Mouse (Mus musculus) lung, postnatal 0 days (tissue): ENCODE results near the gene Dhx29. TPM values are rescaled to one million over a fixed set of nuclear protein-coding genes. Genes with fewer than 3 reads are reported as not detected.

Experiments used
- ATAC-seq: fragments of 200-750 bp; cut with Nextera tagmentation; 2 replicates; pipeline ENCODE4 v1.8.0; 2017; ENCODE audit warnings: moderate library complexity
- DNase-seq: peaks from one replicate; pipeline ENCODE4 v3.0.0-alpha.2; 2016; ENCODE audit warnings: low spot score
- H3K27ac ChIP-seq: fragments of 300-500 bp; sonication (generic); 2 replicates; pipeline ENCODE4 v1.5.1; 2014; ENCODE audit warnings: antibody characterized with exemption, mild to moderate bottlenecking, low read length, mixed read lengths
- H3K27me3 ChIP-seq: fragments of 300-500 bp; sonication (generic); replicated peaks from 2 replicates; pipeline ENCODE4 v1.6.1; 2014; ENCODE audit warnings: low read length, mixed read lengths; ENCODE audit not compliant: insufficient read depth
- H3K36me3 ChIP-seq: fragments of 300-500 bp; sonication (generic); 2 replicates; pipeline ENCODE4 v1.6.1; 2014; ENCODE audit warnings: low read length, mixed read lengths; ENCODE audit not compliant: insufficient read depth
- H3K4me1 ChIP-seq: fragments of 300-500 bp; sonication (generic); 2 replicates; pipeline ENCODE4 v1.6.1; 2014; ENCODE audit warnings: antibody characterized with exemption, low read depth, low read length, mixed read lengths; ENCODE audit not compliant: insufficient read depth
- H3K4me2 ChIP-seq: fragments of 300-500 bp; sonication (generic); replicated peaks from 2 replicates; pipeline ENCODE4 v1.6.1; 2014; ENCODE audit warnings: low read depth, mild to moderate bottlenecking, low read length, moderate library complexity, mixed read lengths
- H3K4me3 ChIP-seq: fragments of 300-500 bp; sonication (generic); 2 replicates; pipeline ENCODE4 v1.5.1; 2014; ENCODE audit warnings: low read depth, low read length
- H3K9ac ChIP-seq: fragments of 300-500 bp; sonication (generic); replicated peaks from 2 replicates; pipeline ENCODE4 v1.6.1; 2014; ENCODE audit warnings: low read depth, mild to moderate bottlenecking
- H3K9me3 ChIP-seq: fragments of 300-500 bp; sonication (generic); 2 replicates; pipeline ENCODE4 v1.6.1; 2016; ENCODE audit warnings: low read length, mixed read lengths
- CTCF ChIP-seq: IDR thresholded peaks from 2 replicates; pipeline ENCODE4 v1.5.1; 2016; ENCODE audit warnings: antibody characterized with exemption, mild to moderate bottlenecking
- EP300 ChIP-seq: IDR thresholded peaks from 2 replicates; pipeline ENCODE4 v1.6.1; 2016; ENCODE audit warnings: antibody characterized with exemption, mild to moderate bottlenecking, control low read depth
- WGBS: fragments of 180-500 bp; shearing (Covaris S2); extraction: QIAGEN DNeasy Blood & Tissue Kit; methylation state at CpG from one replicate; pipeline ENCODE4 v1.1.7; 2014; 5-methylcytosine and 5-hydroxymethylcytosine counted together
- polyA plus RNA-seq: library from polyadenylated mRNA; unstranded; fragments of >200 nt; fragmentation: Nextera tagmentation; extraction: Ambion mirVana; gene quantifications from 2 replicates; pipeline ENCODE4 v1.2.1, GENCODE M21; 2015

Gene Dhx29
- polyA plus RNA-seq, 1 experiment from 2014 or later, result 23.5 TPM

GRCm38 (mm10) chr13:112920906-112921305 lies 6.3 kb upstream of the Dhx29 start:
- Histone ChIP-seq H3K4me1 (peaks cover 1% of the 10 kb centered on the region), H3K27ac (no peak overlapping the region), H3K36me3 (peaks cover 3% of the 10 kb centered on the region; the same call in 1 of the 2 replicates), H3K4me2 (no peak overlapping the region), H3K9me3 (no peaks in the 10 kb centered on the region), H3K4me3 (no peak overlapping the region), H3K27me3 (no peaks in the 10 kb centered on the region), H3K9ac (no peak overlapping the region)
- TF ChIP-seq CTCF (no peak), EP300 (no peak)
- ATAC-seq (no peak), DNase-seq (no peak)
- WGBS, result 81% methylated on average over 3 of the region's 3 CpGs

DNA sequence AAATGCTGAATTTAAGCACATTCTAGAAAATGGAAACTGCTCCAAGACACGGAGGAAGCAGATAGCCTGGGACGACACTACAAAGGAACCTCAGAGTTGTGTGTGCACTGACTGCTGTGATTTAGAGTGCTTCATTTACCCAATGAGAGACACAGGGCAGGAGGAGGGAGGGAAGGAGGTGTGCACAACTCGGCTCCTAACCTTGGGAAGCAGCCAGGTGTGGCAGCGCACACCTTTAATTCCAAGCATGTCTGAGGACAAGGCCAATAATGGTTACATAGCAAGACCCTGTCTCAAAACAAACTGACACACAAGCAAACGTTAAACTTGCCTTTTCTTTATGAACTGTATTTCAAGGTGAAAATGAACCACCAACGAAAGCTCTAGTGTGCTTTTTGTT lies 2.0 kb upstream of the Dhx29 start:
- Histone ChIP-seq H3K4me1 (peaks cover 6% of the 10 kb centered on the region), H3K4me2 (0 out of 2 replicates have a peak overlapping the region, but pooled peaks have one; percentile 11), H3K9ac (no peak overlapping the region), H3K27me3 (no peaks in the 10 kb centered on the region), H3K27ac (no peak overlapping the region), H3K4me3 (no peak overlapping the region), H3K9me3 (no peaks in the 10 kb centered on the region), H3K36me3 (no peaks in the 10 kb centered on the region)
- TF ChIP-seq CTCF (no peak), EP300 (no peak)
- no peak for ATAC-seq
- 47% methylated on average over 6 of the region's 6 CpGs for WGBS
- DNase-seq, result peak; percentile 24

DNA sequence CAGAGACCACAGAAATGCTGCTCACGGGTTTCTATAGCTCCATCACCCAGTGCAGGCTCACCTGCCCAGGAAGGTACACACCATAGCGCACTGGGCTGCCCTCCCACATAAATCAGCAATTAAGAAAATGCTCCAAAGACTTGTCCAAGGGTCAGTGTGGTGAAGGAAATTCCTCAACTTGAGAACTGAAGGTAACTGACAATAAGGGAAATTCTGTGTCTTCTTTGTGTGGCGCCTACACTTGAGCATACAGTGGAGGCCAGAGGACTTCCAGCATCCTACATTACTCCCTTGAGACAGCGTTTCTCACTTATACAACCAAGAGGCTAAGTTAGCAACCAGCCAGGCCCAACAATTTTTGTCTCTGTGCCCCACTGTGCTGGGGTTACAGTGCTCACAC lies 1.3 kb upstream of the Dhx29 start:
- no peak for TF ChIP-seq EP300
- TF ChIP-seq CTCF, result no peak
- WGBS, result 60% methylated on average over 4 of the region's 4 CpGs
- H3K4me2 ChIP-seq, result peak overlapping the region; percentile 91
- no peak for ATAC-seq
- peak overlapping the region; percentile 71; the same call in 1 of the 2 replicates for H3K4me3 ChIP-seq
- H3K36me3 ChIP-seq, result no peaks in the 10 kb centered on the region
- peaks cover 6% of the 10 kb centered on the region for H3K4me1 ChIP-seq
- no peaks in the 10 kb centered on the region for H3K27me3 ChIP-seq
- DNase-seq, result no peak
- H3K27ac ChIP-seq, result no peak overlapping the region
- no peaks in the 10 kb centered on the region for H3K9me3 ChIP-seq
- H3K9ac ChIP-seq, result no peak overlapping the region

- TF ChIP-seq EP300, result no peak
- TF ChIP-seq CTCF, result no peak
- peak; percentile 60 for DNase-seq
- WGBS, result under 1% methylated on average over 19 of the region's 19 CpGs
Measured at GRCm38 (mm10) chr13:112926796-112927195, 458 bp upstream of the Dhx29 start.

DNA sequence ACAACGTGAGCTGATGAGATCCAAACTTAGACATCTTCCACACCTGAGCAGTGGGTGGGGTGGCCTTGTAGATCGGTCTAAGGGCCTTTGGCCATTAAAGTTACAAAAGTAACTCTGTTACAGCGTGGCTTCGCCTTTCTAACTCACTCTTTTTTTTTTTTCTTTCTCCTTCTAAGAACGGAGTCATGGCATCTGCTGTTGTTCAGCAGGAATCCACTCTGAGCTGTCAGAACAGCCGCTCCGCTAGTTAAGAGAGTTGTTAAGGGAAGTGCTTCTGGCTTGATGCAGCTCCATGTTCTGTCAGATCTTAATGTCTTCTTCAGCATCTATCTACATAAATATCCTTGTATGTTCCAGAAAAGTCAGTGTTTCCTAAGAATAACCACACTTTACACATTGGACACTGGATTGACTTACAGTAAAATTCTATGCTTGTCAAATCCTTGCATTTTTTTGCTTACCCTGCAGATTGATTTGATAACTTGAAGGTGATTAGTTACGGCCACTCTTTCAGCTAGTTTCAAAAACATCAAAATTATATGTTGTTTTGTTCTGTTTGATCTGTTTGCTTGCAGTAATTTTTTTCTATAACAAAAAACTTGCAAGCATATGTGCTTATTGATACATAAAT lies 899 bp downstream of the Dhx29 start:
- DNase-seq (peak; percentile 38), ATAC-seq (no peak)
- H3K27ac ChIP-seq, result peak overlapping the region; percentile 82
- TF ChIP-seq CTCF (no peak), EP300 (no peak)
- no peaks in the 10 kb centered on the region for H3K27me3 ChIP-seq
- H3K4me3 ChIP-seq, result peak overlapping the region; percentile 71
- peaks cover 6% of the 10 kb centered on the region for H3K4me1 ChIP-seq
- peak overlapping the region; percentile 91 for H3K4me2 ChIP-seq
- 0 out of 2 replicates have a peak, but pooled peaks cover 6% of the 10 kb centered on the region for H3K36me3 ChIP-seq
- 6% methylated on average over 8 of the region's 8 CpGs for WGBS
- no peaks in the 10 kb centered on the region for H3K9me3 ChIP-seq
- H3K9ac ChIP-seq, result peak overlapping the region; percentile 77

More at GRCm38 (mm10) chr13:112926796-112927195, 458 bp upstream of the Dhx29 start:
- Histone ChIP-seq H3K27ac (peak overlapping the region; percentile 82), H3K36me3 (no peaks in the 10 kb centered on the region), H3K9ac (peak overlapping the region; percentile 64), H3K4me3 (peak overlapping the region; percentile 71), H3K4me1 (peaks cover 6% of the 10 kb centered on the region), H3K4me2 (peak overlapping the region; percentile 91), H3K9me3 (no peaks in the 10 kb centered on the region), H3K27me3 (no peaks in the 10 kb centered on the region)
- no peak for ATAC-seq

DNA sequence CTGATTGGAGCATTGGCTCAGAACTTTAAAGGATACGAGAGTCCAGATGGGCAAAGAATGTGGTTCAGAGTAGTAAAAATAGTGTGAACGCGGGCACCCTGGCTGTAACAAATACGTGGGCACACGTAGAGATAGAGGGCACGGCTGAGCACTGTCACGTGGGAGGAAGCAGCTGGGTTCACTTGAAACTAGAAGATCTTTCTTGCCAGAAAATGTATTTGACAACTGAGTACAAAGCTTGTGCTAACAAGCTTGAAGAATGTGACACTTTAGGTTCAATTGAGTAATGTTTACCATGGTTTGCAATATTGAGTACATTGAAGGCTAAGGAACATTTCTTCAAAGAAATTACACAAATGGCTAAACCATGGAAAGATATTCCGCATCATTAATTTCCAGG lies 10.9 kb downstream of the Dhx29 start:
- 76% methylated on average over 8 of the region's 8 CpGs for WGBS
- H3K27me3 ChIP-seq, result no peaks in the 10 kb centered on the region
- peak; percentile 91 for ATAC-seq

More for the DNA sequence above, 10.9 kb downstream of the Dhx29 start:
- Histone ChIP-seq H3K4me3 (no peak overlapping the region), H3K4me2 (0 out of 2 replicates have a peak overlapping the region, but pooled peaks have one; percentile 5), H3K36me3 (peaks cover 17% of the 10 kb centered on the region; the same call in 1 of the 2 replicates), H3K4me1 (no peaks in the 10 kb centered on the region), H3K9me3 (no peaks in the 10 kb centered on the region), H3K27ac (no peak overlapping the region; the same call in 1 of the 2 replicates), H3K9ac (no peak overlapping the region)
- peak; percentile 82 for DNase-seq
- peak; percentile 74 for TF ChIP-seq EP300
- no peak for TF ChIP-seq CTCF
